Mouse (Mus musculus): ENCODE data around the gene Hdgf.
"Not testable (repeated sequence)": the region's sequence is repeated elsewhere in the genome, so short reads cannot be mapped to it uniquely, and the experiment has no call there.

Gene Hdgf

GRCm38 (mm10) chr3:87905880-87906485, at the start of gene Hdgf:
TSS of gene Hdgf (plus strand) at chr3:87906321.
- no peak for DNase-seq (ENCODE audit: extremely low read depth, low read depth, low spot score)

DNA sequence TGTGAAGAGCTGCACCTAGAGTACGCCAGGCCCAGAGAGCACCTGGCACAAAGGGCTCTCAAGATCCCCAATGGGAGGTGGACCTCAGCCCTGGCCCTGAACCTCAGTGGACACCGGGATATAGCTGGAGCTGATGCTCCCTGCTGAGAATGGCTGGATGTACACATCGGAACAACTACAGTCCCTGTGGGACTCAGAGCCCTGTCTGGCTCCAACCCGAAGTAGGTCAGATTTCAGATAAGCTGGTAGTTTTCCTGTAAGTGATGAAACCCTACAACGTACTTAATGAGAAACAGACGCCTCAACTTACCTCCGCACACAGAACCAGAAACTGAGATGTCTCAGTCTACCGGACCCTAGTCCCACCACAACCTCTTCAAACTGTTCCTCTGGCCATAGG, 48.5 kb upstream of the Hdgf start:
- no peak for DNase-seq (ENCODE audit: extremely low read depth, low read depth, low spot score)

GRCm38 (mm10) chr3:87859813-87860212, 46.3 kb upstream of the Hdgf start:
- DNase-seq (ENCODE audit: extremely low read depth, low read depth, low spot score): no peak

DNA sequence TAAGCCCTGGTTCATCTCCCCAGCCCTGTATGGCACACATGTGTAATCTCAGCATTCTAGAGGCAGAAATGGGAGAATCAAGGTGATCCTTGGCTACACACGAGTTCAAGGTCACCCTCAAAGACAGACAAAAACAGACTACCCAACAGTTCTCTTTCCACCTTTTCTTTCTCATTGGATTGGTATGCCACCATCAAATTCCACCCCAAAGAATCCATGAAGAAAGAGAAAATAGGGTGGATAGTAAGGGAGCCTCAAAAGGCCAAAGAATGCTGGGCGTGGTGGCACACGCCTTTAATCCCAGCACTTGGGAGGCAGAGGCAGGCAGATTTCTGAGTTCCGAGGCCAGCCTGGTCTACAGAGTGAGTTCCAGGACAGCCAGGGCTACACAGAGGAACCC, 42.0 kb upstream of the Hdgf start:
- DNase-seq (ENCODE audit: extremely low read depth, low read depth, low spot score): not testable (repeated sequence)

DNA sequence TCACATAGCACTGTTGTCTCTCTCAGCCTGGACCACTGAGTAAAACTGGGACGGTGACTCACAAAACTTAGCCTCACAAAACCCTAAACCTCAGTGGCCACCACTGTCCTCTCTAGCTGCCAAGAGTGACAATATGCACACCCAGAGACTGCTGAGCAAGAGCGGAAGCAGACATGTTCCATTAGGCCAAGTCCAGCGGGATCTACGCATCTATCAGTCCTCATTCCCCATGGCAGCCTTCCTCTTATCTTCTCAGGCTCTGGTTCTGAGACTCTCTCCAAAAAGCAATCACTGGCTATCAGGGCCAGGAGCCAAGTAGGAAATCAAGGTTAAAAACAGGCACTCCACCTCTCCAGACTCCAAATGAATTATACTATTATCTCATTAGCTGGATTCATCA, 28.4 kb upstream of the Hdgf start:
- no peak for DNase-seq (ENCODE audit: extremely low read depth, low read depth, low spot score)

GRCm38 (mm10) chr3:87884291-87884690, 21.8 kb upstream of the Hdgf start:
- no peak for DNase-seq (ENCODE audit: extremely low read depth, low read depth, low spot score)

- no peak for DNase-seq (ENCODE audit: extremely low read depth, low read depth, low spot score)
Observed at GRCm38 (mm10) chr3:87884708-87885251, 21.3 kb upstream of the Hdgf start.

GRCm38 (mm10) chr3:87885281-87886003, 20.7 kb upstream of the Hdgf start, which contains the start of gene Prcc:
TSS of gene Prcc (minus strand) at chr3:87885608.
- DNase-seq (ENCODE audit: extremely low read depth, low read depth, low spot score): peak; percentile 100

DNA sequence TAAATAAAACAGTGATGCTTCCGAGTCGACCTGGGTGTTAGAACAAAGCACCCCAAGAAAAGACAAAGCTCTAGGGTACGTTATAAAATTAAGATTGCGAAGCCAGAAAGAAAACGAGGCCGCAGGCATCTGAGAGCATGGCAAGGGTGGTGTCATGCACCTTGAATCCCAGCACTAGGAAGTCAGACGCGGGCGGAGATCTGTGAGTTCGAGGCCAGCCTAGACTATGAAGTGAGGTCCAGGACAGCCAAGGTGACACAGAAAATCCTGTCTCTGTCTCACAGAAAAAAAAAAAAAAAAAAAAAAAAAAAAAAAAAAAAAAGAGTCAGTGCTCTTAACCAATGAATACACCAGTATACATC, 20.1 kb upstream of the Hdgf start:
- DNase-seq (ENCODE audit: extremely low read depth, low read depth, low spot score): no peak

DNA sequence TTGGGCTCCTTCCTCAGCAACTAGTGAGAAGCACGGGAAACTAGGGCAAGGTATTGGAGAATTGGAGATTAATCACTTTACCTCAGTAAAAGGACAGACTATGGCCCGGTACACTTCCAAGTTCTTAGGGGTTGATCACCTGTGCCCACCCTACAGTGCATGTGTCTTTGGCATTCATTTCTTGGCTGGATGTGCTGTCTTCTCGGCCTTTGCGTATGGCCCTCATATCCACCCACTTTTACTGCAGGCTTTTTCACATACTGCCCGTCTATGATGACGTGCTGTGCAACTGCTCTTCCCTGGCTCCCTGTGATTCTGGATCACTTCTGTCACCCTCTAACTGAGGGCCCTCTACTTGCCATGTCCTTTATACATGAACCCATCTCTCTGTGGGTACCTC, 19.7 kb upstream of the Hdgf start:
- no peak for DNase-seq (ENCODE audit: extremely low read depth, low read depth, low spot score)

- DNase-seq (ENCODE audit: extremely low read depth, low read depth, low spot score): not testable (repeated sequence)
Observed at GRCm38 (mm10) chr3:87887400-87887799, 18.7 kb upstream of the Hdgf start.

- DNase-seq (ENCODE audit: extremely low read depth, low read depth, low spot score): peak; percentile 64
Observed at GRCm38 (mm10) chr3:87891481-87891880, 14.6 kb upstream of the Hdgf start.

DNA sequence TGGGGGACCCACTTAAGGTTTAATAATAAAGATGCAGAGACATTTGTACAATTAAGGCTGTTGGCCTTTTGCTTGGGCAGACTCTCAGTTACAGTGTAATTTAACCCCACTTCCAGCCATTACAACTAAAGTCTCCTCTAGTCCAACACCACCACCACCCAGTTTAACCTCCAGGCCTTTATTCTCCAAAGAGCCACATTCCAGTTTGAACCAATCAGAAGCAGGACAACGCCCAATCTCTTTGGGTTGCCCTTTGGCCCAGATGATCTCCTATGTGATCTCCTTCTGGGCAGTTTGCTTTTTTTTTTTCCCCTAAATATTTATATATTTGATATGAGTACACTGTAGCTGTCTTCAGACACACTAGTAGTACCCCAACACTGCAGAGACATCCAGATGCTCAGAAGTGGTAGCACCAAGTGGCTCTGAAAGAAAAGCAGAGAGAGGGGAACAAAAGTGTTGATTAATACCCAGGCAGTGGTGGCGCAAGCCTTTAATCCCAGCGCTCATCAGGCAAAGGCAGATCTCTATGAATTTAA, 12.7 kb upstream of the Hdgf start:
- no peak for DNase-seq (ENCODE audit: extremely low read depth, low read depth, low spot score)

GRCm38 (mm10) chr3:87899266-87899665, 6.9 kb upstream of the Hdgf start:
- DNase-seq (ENCODE audit: extremely low read depth, low read depth, low spot score): no peak

- no peak for DNase-seq (ENCODE audit: extremely low read depth, low read depth, low spot score)
Observed at GRCm38 (mm10) chr3:87899776-87900175, 6.3 kb upstream of the Hdgf start.

GRCm38 (mm10) chr3:87901036-87901624, 5.0 kb upstream of the Hdgf start:
- DNase-seq (ENCODE audit: extremely low read depth, low read depth, low spot score): no peak

GRCm38 (mm10) chr3:87901959-87902358, 4.2 kb upstream of the Hdgf start:
- not testable (repeated sequence) for DNase-seq (ENCODE audit: extremely low read depth, low read depth, low spot score)

DNA sequence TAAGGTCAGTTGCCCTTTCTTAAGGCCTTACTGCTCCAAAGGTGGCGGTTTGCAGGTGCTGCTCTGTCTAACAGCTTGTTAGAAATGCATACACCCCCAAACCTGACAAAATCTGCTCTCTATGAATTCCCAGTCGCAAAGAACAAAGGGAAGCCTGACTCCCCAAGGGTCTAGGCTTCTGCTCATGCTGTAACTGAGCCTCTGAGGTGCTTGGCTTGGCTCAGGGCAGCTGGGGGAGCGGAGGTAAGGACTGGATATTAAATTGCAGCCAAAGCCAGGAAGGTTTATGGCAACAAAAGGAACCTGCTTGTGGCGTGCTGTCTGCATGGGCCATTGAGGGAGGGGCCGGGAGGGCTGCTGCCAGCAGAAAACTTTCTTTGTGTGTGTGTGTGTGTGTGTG, 2.3 kb upstream of the Hdgf start:
- DNase-seq (ENCODE audit: extremely low read depth, low read depth, low spot score): no peak

DNA sequence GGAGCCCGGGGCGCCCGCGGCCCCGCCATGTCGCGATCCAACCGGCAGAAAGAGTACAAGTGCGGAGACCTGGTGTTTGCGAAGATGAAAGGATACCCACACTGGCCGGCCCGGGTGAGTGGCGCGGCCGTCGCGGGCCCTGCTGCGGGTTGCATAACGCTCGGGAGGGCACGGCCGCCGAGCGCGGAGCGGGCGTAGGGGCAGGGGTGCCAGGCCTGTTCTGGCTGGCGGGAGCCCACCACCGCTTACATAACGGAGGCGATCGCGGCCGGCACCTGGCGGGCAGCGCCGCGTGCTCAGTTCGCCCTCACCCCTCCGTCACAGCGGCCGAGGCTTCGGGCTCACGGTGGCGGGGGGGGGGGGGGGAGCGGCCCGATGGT, 470 bp downstream of the Hdgf start:
- DNase-seq (ENCODE audit: extremely low read depth, low read depth, low spot score): no peak

DNA sequence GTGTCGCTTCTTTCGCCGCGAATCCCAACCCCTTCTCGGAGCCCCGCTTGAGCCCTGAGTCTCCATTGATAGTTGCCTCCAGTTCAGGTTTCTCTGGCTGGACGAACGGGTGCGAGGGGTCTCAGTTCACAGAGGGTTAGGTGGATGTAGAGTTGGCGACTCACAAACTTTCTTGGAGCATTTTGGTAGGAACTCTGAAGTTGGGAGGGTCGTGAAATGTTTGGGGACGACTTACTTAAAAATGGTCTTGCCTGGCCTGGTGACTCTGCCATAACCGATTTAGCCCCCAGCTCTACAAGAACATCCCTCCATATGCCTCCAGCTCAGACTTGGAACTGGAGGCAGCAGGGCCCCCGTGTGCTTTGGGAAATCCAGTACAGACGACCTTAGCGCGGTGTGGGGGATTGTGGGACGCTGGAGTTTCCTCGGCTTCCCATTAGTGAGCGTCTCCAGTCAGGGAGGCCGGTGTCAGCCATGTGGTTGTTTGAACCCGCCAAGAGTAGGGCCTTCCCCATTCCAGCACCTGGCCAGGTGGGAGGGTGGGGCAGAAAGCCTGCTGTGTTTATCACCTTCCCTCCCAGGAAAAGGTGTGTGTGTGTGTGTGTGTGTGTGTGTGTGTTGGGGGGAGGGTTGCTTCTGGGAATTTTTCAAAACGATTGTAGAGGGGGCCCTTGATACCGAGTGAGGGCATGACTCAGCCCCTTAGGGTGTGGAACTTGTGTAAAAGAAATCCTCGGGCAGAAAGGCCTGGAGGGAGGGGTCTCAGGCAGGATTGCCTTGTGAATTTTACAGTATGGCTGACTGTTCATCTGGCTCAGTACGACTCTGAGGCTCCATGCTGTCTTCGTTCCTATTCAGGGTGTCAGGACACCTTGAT, 1.1 kb downstream of the Hdgf start:
- DNase-seq (ENCODE audit: extremely low read depth, low read depth, low spot score): no peak

GRCm38 (mm10) chr3:87907906-87908305, 1.8 kb downstream of the Hdgf start:
- DNase-seq (ENCODE audit: extremely low read depth, low read depth, low spot score): no peak

All from fat pad, adult 2 months (tissue).